Mouse (Mus musculus): Measurements from ENCODE around the gene Il1r2.

DNA sequence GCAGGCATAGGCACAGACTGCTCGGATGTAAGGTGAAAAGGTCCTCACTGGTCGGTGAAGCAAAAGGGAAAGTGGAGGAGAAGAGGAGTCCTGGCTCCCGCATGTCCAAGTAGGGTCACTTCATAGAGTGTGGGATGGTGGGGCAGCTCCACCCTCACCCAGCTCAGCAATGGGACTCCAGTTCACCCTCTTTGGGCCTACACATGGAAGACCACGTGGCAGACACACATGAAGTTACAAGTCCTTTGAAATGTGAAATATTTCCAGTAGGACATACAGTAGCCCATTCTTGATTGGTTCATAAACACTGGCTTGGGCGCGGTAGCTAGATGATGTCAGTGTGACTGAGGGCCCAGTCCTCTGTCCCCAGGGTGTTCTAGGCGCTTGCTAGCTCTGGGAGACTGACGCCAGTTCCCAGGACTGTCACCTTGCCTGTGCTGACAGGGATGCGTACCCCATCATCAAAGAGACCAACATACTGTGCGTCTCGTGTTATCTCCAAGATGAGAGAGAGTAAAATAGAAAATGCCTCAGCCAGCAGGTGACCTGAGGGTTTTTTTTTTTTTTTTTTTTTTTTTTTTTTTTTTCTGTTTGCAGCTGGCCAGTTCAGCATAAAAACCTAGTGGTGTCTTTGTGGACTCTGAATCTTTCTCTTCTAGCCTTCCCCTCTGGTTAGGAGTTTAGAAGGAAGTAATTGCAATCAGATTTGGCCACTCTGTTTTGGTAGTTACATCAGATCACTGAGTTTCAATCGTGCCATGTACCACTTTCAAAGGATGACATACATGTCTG, 45.5 kb upstream of the Il1r2 start:
- TF ChIP-seq POLR2A (IDR thresholded peaks at IDR 0.05; ENCODE audit: insufficient read length, low read depth) = no peak
- TF ChIP-seq TCF12 (IDR thresholded peaks at IDR 0.05; ENCODE audit: insufficient read depth, poor library complexity, severe bottlenecking) = no peak
- TF ChIP-seq MYOD1 (IDR thresholded peaks at IDR 0.05; ENCODE audit: control insufficient read depth in 1 of 3, insufficient read length in 2 of 3, low read depth in 2 of 3) = no peak
- no peak for TF ChIP-seq MAX (IDR thresholded peaks at IDR 0.05; ENCODE audit: low read depth)
- TF ChIP-seq POLR2AphosphoS2 (IDR thresholded peaks at IDR 0.05; ENCODE audit: insufficient read length, low read depth) = peak; percentile 72
- no peak for TF ChIP-seq CEBPB (IDR thresholded peaks at IDR 0.05; ENCODE audit: insufficient read depth, poor library complexity, severe bottlenecking)
- TF ChIP-seq E2F4 (IDR thresholded peaks at IDR 0.05; ENCODE audit: insufficient read depth) = no peak
- TF ChIP-seq USF1 (IDR thresholded peaks at IDR 0.05; ENCODE audit: low read depth) = no peak
- no peak for TF ChIP-seq MYOG (IDR thresholded peaks at IDR 0.05; ENCODE audit: control insufficient read depth in 1 of 3, insufficient read depth in 1 of 3, insufficient read length in 2 of 3, low read depth in 2 of 3)
- no peak for TF ChIP-seq SRF (IDR thresholded peaks at IDR 0.05; ENCODE audit: control insufficient read depth, insufficient read length, low read depth)
- TF ChIP-seq TCF3 (IDR thresholded peaks at IDR 0.05; ENCODE audit: insufficient read length, low read depth) = no peak
